Mouse (Mus musculus) kidney, adult 11 months (tissue): ENCODE results near the gene Ugp2.
A peak's percentile ranks its signal among the peaks of the same experiment; 100 is the strongest.
"Not testable (repeated sequence)": the region's sequence is repeated elsewhere in the genome, so short reads cannot be mapped to it uniquely, and the experiment has no call there.

Experiments used
- DNase-seq: peaks from one replicate; pipeline ENCODE4 v3.0.0; 2022

Gene Ugp2

GRCm38 (mm10) chr11:21332639-21333295, 38.2 kb downstream of the Ugp2 start:
- DNase-seq: no peak

GRCm38 (mm10) chr11:21328141-21328540, 42.9 kb downstream of the Ugp2 start:
- DNase-seq: no peak

DNA sequence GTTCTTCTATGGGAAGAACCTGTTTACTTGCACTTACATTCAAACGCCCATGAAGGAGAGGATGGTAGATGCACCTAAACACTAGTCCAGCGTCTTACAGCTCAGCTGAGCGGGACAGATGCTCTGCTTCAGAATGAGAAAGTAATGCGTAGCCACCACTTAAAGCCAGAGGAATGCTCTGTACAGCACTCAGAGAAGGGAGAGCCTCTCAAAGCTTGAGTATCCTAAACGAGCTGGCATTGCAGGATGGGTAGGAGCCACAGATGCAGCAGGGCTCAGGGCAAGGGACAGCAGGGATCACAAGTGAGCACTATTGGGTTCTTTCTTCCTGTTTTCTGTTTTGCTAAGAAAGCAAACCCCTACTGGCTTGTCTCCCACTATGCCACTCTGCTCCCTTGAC, 43.5 kb downstream of the Ugp2 start:
- DNase-seq: no peak

GRCm38 (mm10) chr11:21326770-21327169, 44.2 kb downstream of the Ugp2 start:
- no peak for DNase-seq

- peak; percentile 43 for DNase-seq
Observed at GRCm38 (mm10) chr11:21325781-21326180, 45.2 kb downstream of the Ugp2 start.

- no peak for DNase-seq
Observed at GRCm38 (mm10) chr11:21322349-21322748, 48.7 kb downstream of the Ugp2 start.

- DNase-seq: no peak
Observed at GRCm38 (mm10) chr11:21321577-21321976, 49.4 kb downstream of the Ugp2 start.

- no peak for DNase-seq
Observed at GRCm38 (mm10) chr11:21313922-21314657, 56.9 kb downstream of the Ugp2 start.

DNA sequence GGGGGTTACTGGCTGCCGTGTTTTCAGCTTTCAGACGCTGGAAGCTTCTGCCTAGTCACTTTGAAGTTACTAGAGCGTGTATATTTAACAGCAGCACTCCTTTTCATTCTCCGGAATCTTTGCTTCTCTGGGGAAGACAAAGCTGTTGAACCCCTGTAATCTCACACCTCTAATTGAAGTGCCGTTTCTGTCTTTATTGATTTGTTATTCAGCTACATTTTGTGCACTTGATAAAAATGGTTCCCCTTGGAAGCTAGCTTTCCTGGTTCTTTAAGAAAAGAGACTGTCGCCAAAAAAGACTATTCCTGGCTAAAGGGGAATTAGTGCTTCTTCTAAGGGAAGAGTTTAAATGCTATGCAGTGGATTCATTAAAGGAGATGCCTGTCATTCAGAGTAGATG, 61.5 kb downstream of the Ugp2 start:
- no peak for DNase-seq

DNA sequence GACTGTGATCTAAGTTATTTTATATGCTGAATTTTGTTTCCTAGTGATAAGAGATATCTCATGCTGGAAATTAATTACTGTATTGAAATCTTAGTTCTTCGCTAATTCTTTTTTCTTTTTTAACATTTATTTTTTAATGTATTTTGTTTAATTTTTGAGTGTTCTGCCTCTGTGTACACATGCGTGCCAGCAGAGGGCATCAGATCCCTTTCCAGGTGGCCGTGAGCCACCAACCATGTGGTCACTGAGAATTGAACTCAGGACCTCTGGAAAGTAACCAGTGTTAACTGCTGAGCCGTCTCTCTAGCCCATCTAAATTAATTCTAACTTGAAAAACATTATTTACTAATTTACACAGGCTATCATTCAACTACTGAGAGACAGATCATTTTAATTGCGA, 62.9 kb downstream of the Ugp2 start:
- DNase-seq: no peak

- no peak for DNase-seq
Observed at GRCm38 (mm10) chr11:21307078-21307668, 63.8 kb downstream of the Ugp2 start.

DNA sequence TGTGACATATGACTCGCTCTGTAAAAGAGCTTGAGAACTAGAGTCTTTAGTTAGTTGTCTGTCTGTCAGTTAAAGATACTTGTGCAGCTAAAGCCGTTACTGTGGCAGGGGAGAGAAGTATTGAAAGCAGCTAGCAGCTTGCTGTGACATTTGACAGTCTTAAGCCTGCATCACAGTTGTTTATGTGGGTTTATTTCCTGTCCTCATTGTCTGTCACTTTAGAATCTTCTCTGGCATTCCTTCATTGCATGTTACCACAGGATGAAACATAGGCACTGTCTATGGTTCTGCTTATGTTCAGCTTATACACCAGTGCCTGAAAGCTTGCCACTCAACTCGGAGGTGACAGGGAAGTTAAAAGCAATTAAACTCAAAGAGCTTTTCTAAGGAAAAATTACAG, 67.4 kb downstream of the Ugp2 start:
- DNase-seq: no peak

DNA sequence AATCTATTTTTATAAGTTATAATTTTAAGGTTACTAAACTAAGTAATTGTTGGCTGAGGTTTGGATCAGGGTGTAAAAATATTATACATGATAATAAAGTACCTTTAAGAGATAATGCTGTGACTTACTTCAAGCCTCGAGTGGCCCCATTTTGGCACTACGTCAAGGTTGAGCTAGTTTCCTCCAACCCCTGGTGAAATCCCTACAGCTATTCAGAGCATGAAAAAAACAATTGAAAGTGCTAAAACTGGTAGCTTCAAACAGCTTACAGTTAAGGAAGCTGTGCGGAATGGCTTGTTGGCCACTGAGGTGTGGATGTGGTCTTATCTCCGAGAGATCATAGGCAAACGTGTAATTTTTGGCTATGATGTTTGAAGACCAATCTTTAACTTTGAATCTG, 75.5 kb downstream of the Ugp2 start:
- DNase-seq: no peak

GRCm38 (mm10) chr11:21288153-21288552, 82.8 kb downstream of the Ugp2 start:
- DNase-seq: not testable (repeated sequence)

- DNase-seq: no peak
Observed at GRCm38 (mm10) chr11:21286391-21286790, 84.6 kb downstream of the Ugp2 start.

- DNase-seq: no peak
Observed at GRCm38 (mm10) chr11:21276151-21276550, 94.8 kb downstream of the Ugp2 start.
